Mouse (Mus musculus) embryonic facial prominence, embryonic 11.5 days (tissue): Measurements from ENCODE around the gene Glud1. TPM values are rescaled to one million over a fixed set of nuclear protein-coding genes. Genes with fewer than 3 reads are reported as not detected.
A peak's percentile ranks its signal among the peaks of the same experiment; 100 is the strongest.

Source experiments
- ATAC-seq: fragments of 200-750 bp; cut with Nextera tagmentation; replicated peaks from 2 replicates; pipeline ENCODE4 v1.8.0; 2017; ENCODE audit warnings: low read depth; ENCODE audit not compliant: insufficient number of reproducible peaks, low FRiP score, low TSS enrichment
- DNase-seq: peaks from one replicate; pipeline ENCODE4 v3.0.0-alpha.2; 2015; ENCODE audit warnings: low spot score
- H3K27ac ChIP-seq: fragments of 300-500 bp; sonication (generic); replicated peaks from 2 replicates; pipeline ENCODE4 v1.5.1; 2014; ENCODE audit warnings: mild to moderate bottlenecking, low read depth, low read length, control low read depth
- H3K27me3 ChIP-seq: fragments of 300-500 bp; sonication (generic); 2 replicates; pipeline ENCODE4 v1.6.1; 2014; ENCODE audit warnings: mild to moderate bottlenecking, low read length, moderate library complexity, mixed read lengths; ENCODE audit not compliant: control insufficient read depth, insufficient read depth
- H3K36me3 ChIP-seq: fragments of 300-500 bp; sonication (generic); replicated peaks from 2 replicates; pipeline ENCODE4 v1.6.1; 2014; ENCODE audit warnings: low read depth, mild to moderate bottlenecking, low read length, moderate library complexity, mixed read lengths; ENCODE audit not compliant: control insufficient read depth, insufficient read depth
- H3K4me1 ChIP-seq: fragments of 300-500 bp; sonication (generic); 2 replicates; pipeline ENCODE4 v1.6.1; 2014; ENCODE audit warnings: low read length, mixed read lengths; ENCODE audit not compliant: control insufficient read depth, insufficient read depth
- H3K4me2 ChIP-seq: fragments of 300-500 bp; sonication (generic); 2 replicates; pipeline ENCODE4 v1.6.1; 2014; ENCODE audit warnings: low read depth, mild to moderate bottlenecking, control low read depth, low read length, moderate library complexity
- H3K4me3 ChIP-seq: fragments of 300-500 bp; sonication (generic); 2 replicates; pipeline ENCODE4 v1.5.1; 2014; ENCODE audit warnings: low read depth, low read length, control low read depth
- H3K9ac ChIP-seq: fragments of 300-500 bp; sonication (generic); replicated peaks from 2 replicates; pipeline ENCODE4 v1.6.1; 2014; ENCODE audit warnings: mild to moderate bottlenecking, control low read depth, low read length
- H3K9me3 ChIP-seq: fragments of 300-500 bp; sonication (generic); replicated peaks from 2 replicates; pipeline ENCODE4 v1.6.1; 2016; ENCODE audit warnings: mild to moderate bottlenecking, low read length, inconsistent platforms, mixed read lengths; ENCODE audit not compliant: control insufficient read depth
- WGBS: fragments of 180-500 bp; shearing (Covaris S2); extraction: QIAGEN DNeasy Blood & Tissue Kit; methylation state at CpG from one replicate; pipeline ENCODE4 v1.1.7; 2014; 5-methylcytosine and 5-hydroxymethylcytosine counted together
- polyA plus RNA-seq: library from polyadenylated mRNA; unstranded; fragments of >200 nt; fragmentation: Nextera tagmentation; extraction: Ambion mirVana; gene quantifications from 2 replicates; pipeline ENCODE4 v1.2.1, GENCODE M21; 2014

Glud1 gene
- polyA plus RNA-seq, 1 experiment from 2014 or later, result 97.2 TPM

- no peaks in the 10 kb centered on the region for H3K4me1 ChIP-seq
- H3K4me3 ChIP-seq, result peak overlapping the region; percentile 1; the same call in 1 of the 2 replicates
- no peak overlapping the region for H3K4me2 ChIP-seq
- no peaks in the 10 kb centered on the region for H3K27me3 ChIP-seq
- peak; percentile 20 for DNase-seq
- H3K9ac ChIP-seq, result no peak overlapping the region
- H3K36me3 ChIP-seq, result no peaks in the 10 kb centered on the region
- no peak for ATAC-seq
- no peaks in the 10 kb centered on the region for H3K9me3 ChIP-seq
- no peak overlapping the region for H3K27ac ChIP-seq
- 72% methylated on average over 5 of the region's 5 CpGs for WGBS
Measured at GRCm38 (mm10) chr14:34375941-34376340, 65.4 kb downstream of the Glud1 start.

- H3K4me3 ChIP-seq, result no peak overlapping the region
- no peak overlapping the region for H3K27ac ChIP-seq
- no peaks in the 10 kb centered on the region for H3K36me3 ChIP-seq
- DNase-seq, result no peak
- peak overlapping the region; percentile 9; the same call in 1 of the 2 replicates for H3K9ac ChIP-seq
- no peak for ATAC-seq
- WGBS, result 65% methylated on average over 4 of the region's 4 CpGs
- H3K27me3 ChIP-seq, result no peaks in the 10 kb centered on the region
- no peaks in the 10 kb centered on the region for H3K9me3 ChIP-seq
- no peaks in the 10 kb centered on the region for H3K4me1 ChIP-seq
- no peak overlapping the region for H3K4me2 ChIP-seq
Measured at GRCm38 (mm10) chr14:34377121-34377520, 66.6 kb downstream of the Glud1 start.

GRCm38 (mm10) chr14:34378560-34379331 lies 68.2 kb downstream of the Glud1 start:
- Histone ChIP-seq H3K9ac (peak overlapping the region; percentile 28), H3K4me1 (no peaks in the 10 kb centered on the region), H3K27me3 (no peaks in the 10 kb centered on the region), H3K27ac (peak overlapping the region; percentile 79), H3K9me3 (no peaks in the 10 kb centered on the region), H3K4me2 (no peak overlapping the region), H3K36me3 (no peaks in the 10 kb centered on the region), H3K4me3 (no peak overlapping the region)
- ATAC-seq (peak; percentile 75), DNase-seq (peak; percentile 76)
- WGBS, result 17% methylated on average over 11 of the region's 11 CpGs

- no peak overlapping the region for H3K27ac ChIP-seq
- H3K9ac ChIP-seq, result no peak overlapping the region
- no peak overlapping the region for H3K4me2 ChIP-seq
- H3K4me3 ChIP-seq, result no peak overlapping the region
- no peaks in the 10 kb centered on the region for H3K9me3 ChIP-seq
- H3K4me1 ChIP-seq, result no peaks in the 10 kb centered on the region
- DNase-seq (no peak), ATAC-seq (no peak)
- no peaks in the 10 kb centered on the region for H3K36me3 ChIP-seq
- WGBS, result 94% methylated on average over 8 of the region's 9 CpGs
- H3K27me3 ChIP-seq, result no peaks in the 10 kb centered on the region
Measured at GRCm38 (mm10) chr14:34382921-34383704, 72.6 kb downstream of the Glud1 start.

DNA sequence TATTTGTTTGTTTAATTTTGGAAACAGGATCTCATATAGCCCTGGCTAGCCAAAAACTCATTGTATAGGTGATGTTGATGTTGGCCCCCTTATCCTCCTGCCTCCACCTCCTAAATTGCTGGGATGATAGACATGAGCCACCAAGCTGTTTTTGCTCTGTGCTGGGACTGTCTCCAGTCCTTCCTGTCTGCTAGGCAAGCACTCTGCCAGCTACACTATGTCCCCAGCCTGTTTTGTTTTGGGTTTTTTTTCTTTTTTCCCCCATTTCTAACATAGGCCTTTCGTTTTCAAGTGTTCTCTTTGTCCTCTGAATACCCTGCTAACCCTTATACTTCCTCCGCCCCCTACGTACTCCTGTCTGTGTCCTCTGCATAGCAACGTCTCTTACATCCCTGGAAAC lies 82.8 kb downstream of the Glud1 start:
- Histone ChIP-seq H3K9me3 (no peaks in the 10 kb centered on the region), H3K4me3 (no peak overlapping the region), H3K36me3 (no peaks in the 10 kb centered on the region), H3K4me1 (no peaks in the 10 kb centered on the region), H3K27me3 (no peaks in the 10 kb centered on the region), H3K27ac (no peak overlapping the region), H3K9ac (no peak overlapping the region), H3K4me2 (no peak overlapping the region)
- WGBS, result 62% methylated on average over 4 of the region's 4 CpGs
- DNase-seq, result no peak
- no peak for ATAC-seq

Other genes with a start within 250 kb of the Glud1 start
- 5.3 and 6.6 TPM in 2 replicates for gene Anxa8, start 224.7 kb upstream of the Glud1 start, polyA plus RNA-seq
- not detected in 2 replicates for gene A630023A22Rik, start 208.0 kb upstream of the Glud1 start, polyA plus RNA-seq
- gene Npy4r, start 158.2 kb upstream of the Glud1 start, polyA plus RNA-seq, result 0.20 TPM in 1 of 2 replicates, not detected in the other
- 0.32 and 0.36 TPM in 2 replicates for gene Gprin2, start 109.1 kb upstream of the Glud1 start, polyA plus RNA-seq
- 0.06 TPM in 1 of 2 replicates, not detected in the other for gene Syt15, start 91.1 kb upstream of the Glud1 start, polyA plus RNA-seq
- gene Shld2, start 234 bp upstream of the Glud1 start, polyA plus RNA-seq, result 10.0 and 11.6 TPM in 2 replicates
- gene Fam25c, start 44.7 kb downstream of the Glud1 start, polyA plus RNA-seq, result not detected in 2 replicates
- 50.6 and 76.6 TPM in 2 replicates for gene Sncg, start 64.1 kb downstream of the Glud1 start, polyA plus RNA-seq
- gene Mmrn2, start 64.7 kb downstream of the Glud1 start, polyA plus RNA-seq, result 5.4 and 5.8 TPM in 2 replicates
- gene Bmpr1a, start 192.6 kb downstream of the Glud1 start, polyA plus RNA-seq, result 73.2 and 80.9 TPM in 2 replicates
- gene 9230112D13Rik, start 212.1 kb downstream of the Glud1 start, polyA plus RNA-seq, result not detected in 2 replicates